Mouse (Mus musculus): ENCODE measurements around the gene Zkscan7. TPM values are rescaled to one million over a fixed set of nuclear protein-coding genes. Genes with fewer than 3 reads are reported as not detected.
"Not testable (repeated sequence)": the region's sequence is repeated elsewhere in the genome, so short reads cannot be mapped to it uniquely, and the experiment has no call there.

Zkscan7 gene
- 1.3 and 1.4 TPM in 2 replicates for polyA plus RNA-seq (2014; fragmentation: Nextera tagmentation; extraction: Ambion mirVana)

- Histone ChIP-seq H3K36me3 (ENCODE audit: control insufficient read depth, insufficient read depth, low read length) (no peaks in the 10 kb centered on the region), H3K4me1 (ENCODE audit: control insufficient read depth, insufficient read depth, low read length) (no peaks in the 10 kb centered on the region), H3K27ac (ENCODE audit: low read depth, low read length) (no peak within 1 kb of the TSS), H3K9me3 (replicated peaks; ENCODE audit: control insufficient read depth, low read length) (no peaks in the 10 kb centered on the region), H3K4me3 (ENCODE audit: low read depth, low read length) (peak within 1 kb of the TSS; percentile 70), H3K9ac (ENCODE audit: low read length) (peak within 1 kb of the TSS; percentile 84; the same call in 1 of the 2 replicates), H3K4me2 (ENCODE audit: low read length) (peak within 1 kb of the TSS; percentile 89), H3K27me3 (replicated peaks; ENCODE audit: control insufficient read depth, insufficient read depth, low read length) (no peaks in the 10 kb centered on the region)
- WGBS: 87% methylated on average over 3 of the region's 3 CpGs
- DNase-seq (ENCODE audit: low spot score) (no peak), ATAC-seq (no peak)
Measured at GRCm38 (mm10) chr9:122885385-122885784, at the start of gene Zkscan7. Gene Zkscan7 (plus strand): TSS chr9:122885685.

DNA sequence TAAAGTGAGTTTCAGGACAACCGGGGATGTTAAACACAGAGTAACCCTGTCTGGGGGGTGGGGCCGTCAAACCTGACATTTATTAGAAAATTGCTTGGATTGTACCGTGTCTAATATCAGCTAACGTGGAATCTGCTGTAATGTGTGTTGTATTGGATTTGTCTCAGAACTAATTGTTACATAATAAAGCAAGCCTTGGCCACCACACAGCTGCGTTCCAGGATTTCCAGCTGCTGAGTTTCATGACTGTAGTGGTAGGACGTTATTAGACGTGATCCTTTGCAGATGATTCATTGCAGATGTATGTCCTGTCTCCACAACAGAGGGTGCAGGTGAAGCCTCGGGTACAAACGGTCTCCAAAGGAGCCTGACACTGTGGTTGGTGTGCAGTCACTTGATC, 49.4 kb upstream of the Zkscan7 start:
- Histone ChIP-seq H3K4me3 (ENCODE audit: low read depth, low read length) (no peak overlapping the region), H3K4me2 (ENCODE audit: low read length) (no peak overlapping the region), H3K9me3 (replicated peaks; ENCODE audit: control insufficient read depth, low read length) (no peaks in the 10 kb centered on the region), H3K9ac (ENCODE audit: low read length) (no peak overlapping the region), H3K36me3 (ENCODE audit: control insufficient read depth, insufficient read depth, low read length) (peaks cover 10% of the 10 kb centered on the region), H3K27ac (ENCODE audit: low read depth, low read length) (peak overlapping the region; percentile 49), H3K27me3 (replicated peaks; ENCODE audit: control insufficient read depth, insufficient read depth, low read length) (no peaks in the 10 kb centered on the region), H3K4me1 (ENCODE audit: control insufficient read depth, insufficient read depth, low read length) (peaks cover 16% of the 10 kb centered on the region)
- 51% methylated on average over 9 of the region's 9 CpGs for WGBS
- DNase-seq (ENCODE audit: low spot score) (peak; percentile 3), ATAC-seq (0 out of 2 replicates have a peak, but pooled peaks have one; percentile 10)

GRCm38 (mm10) chr9:122836790-122837189, 48.7 kb upstream of the Zkscan7 start:
- peak; percentile 92 for DNase-seq (ENCODE audit: low spot score)
- H3K36me3 ChIP-seq (ENCODE audit: control insufficient read depth, insufficient read depth, low read length): peaks cover 10% of the 10 kb centered on the region
- 14% methylated on average over 6 of the region's 6 CpGs for WGBS
- H3K27ac ChIP-seq (ENCODE audit: low read depth, low read length): peak overlapping the region; percentile 49; the same call in 1 of the 2 replicates
- no peaks in the 10 kb centered on the region for H3K27me3 ChIP-seq (replicated peaks; ENCODE audit: control insufficient read depth, insufficient read depth, low read length)
- no peak overlapping the region for H3K4me2 ChIP-seq (ENCODE audit: low read length)
- H3K9me3 ChIP-seq (replicated peaks; ENCODE audit: control insufficient read depth, low read length): no peaks in the 10 kb centered on the region
- H3K9ac ChIP-seq (ENCODE audit: low read length): no peak overlapping the region
- H3K4me3 ChIP-seq (ENCODE audit: low read depth, low read length): no peak overlapping the region
- H3K4me1 ChIP-seq (ENCODE audit: control insufficient read depth, insufficient read depth, low read length): peaks cover 16% of the 10 kb centered on the region
- peak; percentile 93 for ATAC-seq

- Histone ChIP-seq H3K27me3 (replicated peaks; ENCODE audit: control insufficient read depth, insufficient read depth, low read length) (no peaks in the 10 kb centered on the region), H3K9ac (ENCODE audit: low read length) (no peak overlapping the region), H3K36me3 (ENCODE audit: control insufficient read depth, insufficient read depth, low read length) (peaks cover 10% of the 10 kb centered on the region), H3K9me3 (replicated peaks; ENCODE audit: control insufficient read depth, low read length) (no peaks in the 10 kb centered on the region), H3K4me3 (ENCODE audit: low read depth, low read length) (no peak overlapping the region), H3K27ac (ENCODE audit: low read depth, low read length) (peak overlapping the region; percentile 49), H3K4me1 (ENCODE audit: control insufficient read depth, insufficient read depth, low read length) (peaks cover 16% of the 10 kb centered on the region), H3K4me2 (ENCODE audit: low read length) (no peak overlapping the region)
- WGBS: 82% methylated on average over 4 of the region's 4 CpGs
- ATAC-seq (peak; percentile 58), DNase-seq (ENCODE audit: low spot score) (no peak)
Measured at GRCm38 (mm10) chr9:122837216-122837615, 48.3 kb upstream of the Zkscan7 start.

- H3K4me2 ChIP-seq (ENCODE audit: low read length): no peak overlapping the region
- peaks cover 16% of the 10 kb centered on the region for H3K4me1 ChIP-seq (ENCODE audit: control insufficient read depth, insufficient read depth, low read length)
- H3K9me3 ChIP-seq (replicated peaks; ENCODE audit: control insufficient read depth, low read length): no peaks in the 10 kb centered on the region
- DNase-seq (ENCODE audit: low spot score) (peak; percentile 21), ATAC-seq (no peak)
- 26% methylated on average over 16 of the region's 16 CpGs for WGBS
- no peak overlapping the region for H3K9ac ChIP-seq (ENCODE audit: low read length)
- no peak overlapping the region for H3K4me3 ChIP-seq (ENCODE audit: low read depth, low read length)
- H3K27me3 ChIP-seq (replicated peaks; ENCODE audit: control insufficient read depth, insufficient read depth, low read length): no peaks in the 10 kb centered on the region
- peaks cover 7% of the 10 kb centered on the region for H3K36me3 ChIP-seq (ENCODE audit: control insufficient read depth, insufficient read depth, low read length)
- peak overlapping the region; percentile 49 for H3K27ac ChIP-seq (ENCODE audit: low read depth, low read length)
Measured at GRCm38 (mm10) chr9:122837680-122838079, 47.8 kb upstream of the Zkscan7 start.

- Histone ChIP-seq H3K4me3 (ENCODE audit: low read depth, low read length) (no peak within 1 kb of the TSS), H3K9ac (ENCODE audit: low read length) (no peak within 1 kb of the TSS), H3K36me3 (ENCODE audit: control insufficient read depth, insufficient read depth, low read length) (0 out of 2 replicates have a peak, but pooled peaks cover 3% of the 10 kb centered on the region), H3K27ac (ENCODE audit: low read depth, low read length) (no peak within 1 kb of the TSS), H3K27me3 (replicated peaks; ENCODE audit: control insufficient read depth, insufficient read depth, low read length) (no peaks in the 10 kb centered on the region), H3K4me2 (ENCODE audit: low read length) (no peak within 1 kb of the TSS), H3K9me3 (replicated peaks; ENCODE audit: control insufficient read depth, low read length) (no peaks in the 10 kb centered on the region), H3K4me1 (ENCODE audit: control insufficient read depth, insufficient read depth, low read length) (peaks cover 3% of the 10 kb centered on the region; the same call in 1 of the 2 replicates)
- WGBS: 71% methylated on average over 3 of the region's 3 CpGs
- DNase-seq (ENCODE audit: low spot score): no peak
- no peak for ATAC-seq
Measured at GRCm38 (mm10) chr9:122843760-122844159, 41.7 kb upstream of the Zkscan7 start, which contains the start of gene Gm35549. Gene Gm35549 (minus strand): TSS chr9:122844035.

GRCm38 (mm10) chr9:122845621-122846020, 39.9 kb upstream of the Zkscan7 start:
- H3K4me1 ChIP-seq (ENCODE audit: control insufficient read depth, insufficient read depth, low read length): peaks cover 3% of the 10 kb centered on the region; the same call in 1 of the 2 replicates
- no peak overlapping the region for H3K4me3 ChIP-seq (ENCODE audit: low read depth, low read length)
- ATAC-seq: no peak
- H3K36me3 ChIP-seq (ENCODE audit: control insufficient read depth, insufficient read depth, low read length): peaks cover 19% of the 10 kb centered on the region
- H3K9me3 ChIP-seq (replicated peaks; ENCODE audit: control insufficient read depth, low read length): no peaks in the 10 kb centered on the region
- H3K27ac ChIP-seq (ENCODE audit: low read depth, low read length): no peak overlapping the region
- no peak for DNase-seq (ENCODE audit: low spot score)
- 81% methylated on average over 3 of the region's 3 CpGs for WGBS
- no peaks in the 10 kb centered on the region for H3K27me3 ChIP-seq (replicated peaks; ENCODE audit: control insufficient read depth, insufficient read depth, low read length)
- H3K9ac ChIP-seq (ENCODE audit: low read length): no peak overlapping the region
- H3K4me2 ChIP-seq (ENCODE audit: low read length): no peak overlapping the region

- peak; percentile 72 for ATAC-seq
- H3K4me1 ChIP-seq (ENCODE audit: control insufficient read depth, insufficient read depth, low read length): peaks cover 3% of the 10 kb centered on the region; the same call in 1 of the 2 replicates
- H3K9ac ChIP-seq (ENCODE audit: low read length): no peak overlapping the region
- H3K27ac ChIP-seq (ENCODE audit: low read depth, low read length): no peak overlapping the region
- H3K27me3 ChIP-seq (replicated peaks; ENCODE audit: control insufficient read depth, insufficient read depth, low read length): no peaks in the 10 kb centered on the region
- no peak overlapping the region for H3K4me3 ChIP-seq (ENCODE audit: low read depth, low read length)
- H3K4me2 ChIP-seq (ENCODE audit: low read length): no peak overlapping the region
- DNase-seq (ENCODE audit: low spot score): peak; percentile 77
- H3K36me3 ChIP-seq (ENCODE audit: control insufficient read depth, insufficient read depth, low read length): peaks cover 24% of the 10 kb centered on the region
- H3K9me3 ChIP-seq (replicated peaks; ENCODE audit: control insufficient read depth, low read length): no peaks in the 10 kb centered on the region
Measured at GRCm38 (mm10) chr9:122846156-122846555, 39.3 kb upstream of the Zkscan7 start.

GRCm38 (mm10) chr9:122847811-122848311, 37.6 kb upstream of the Zkscan7 start:
- not testable (repeated sequence) for H3K27me3 ChIP-seq (replicated peaks; ENCODE audit: control insufficient read depth, insufficient read depth, low read length)

More at GRCm38 (mm10) chr9:122847811-122848311, 37.6 kb upstream of the Zkscan7 start:
- not testable (repeated sequence) for H3K9me3 ChIP-seq (replicated peaks; ENCODE audit: control insufficient read depth, low read length); H3K4me1 ChIP-seq (ENCODE audit: control insufficient read depth, insufficient read depth, low read length); H3K27ac ChIP-seq (ENCODE audit: low read depth, low read length); H3K9ac ChIP-seq (ENCODE audit: low read length); H3K4me3 ChIP-seq (ENCODE audit: low read depth, low read length); H3K4me2 ChIP-seq (ENCODE audit: low read length); ATAC-seq; DNase-seq (ENCODE audit: low spot score)
- WGBS: 97% methylated on average over 5 of the region's 8 CpGs
- H3K36me3 ChIP-seq (ENCODE audit: control insufficient read depth, insufficient read depth, low read length): peaks cover 42% of the 10 kb centered on the region
